Mouse (Mus musculus) embryonic facial prominence, embryonic 15.5 days (tissue): ENCODE measurements around the gene Gm8180. TPM values are rescaled to one million over a fixed set of nuclear protein-coding genes. Genes with fewer than 3 reads are reported as not detected.
A peak's percentile ranks its signal among the peaks of the same experiment; 100 is the strongest.
"Not testable (repeated sequence)": the region's sequence is repeated elsewhere in the genome, so short reads cannot be mapped to it uniquely, and the experiment has no call there.

Source experiments
- ATAC-seq: fragments of 200-750 bp; cut with Nextera tagmentation; 2 replicates; pipeline ENCODE4 v1.8.0; 2017; ENCODE audit warnings: low read depth, moderate TSS enrichment; ENCODE audit not compliant: insufficient number of reproducible peaks, low FRiP score, low TSS enrichment
- H3K27ac ChIP-seq: fragments of 300-500 bp; sonication (generic); replicated peaks from 2 replicates; pipeline ENCODE4 v1.5.1; 2015; ENCODE audit warnings: mild to moderate bottlenecking, inconsistent platforms
- H3K27me3 ChIP-seq: fragments of 300-500 bp; sonication (generic); 2 replicates; pipeline ENCODE4 v1.6.1; 2015; ENCODE audit warnings: inconsistent platforms
- H3K36me3 ChIP-seq: fragments of 300-500 bp; sonication (generic); 2 replicates; pipeline ENCODE4 v1.6.1; 2015; ENCODE audit warnings: mild to moderate bottlenecking, inconsistent platforms
- H3K4me1 ChIP-seq: fragments of 300-500 bp; sonication (generic); 2 replicates; pipeline ENCODE4 v1.6.1; 2015; ENCODE audit warnings: inconsistent platforms
- H3K4me2 ChIP-seq: fragments of 300-500 bp; sonication (generic); replicated peaks from 2 replicates; pipeline ENCODE4 v1.6.1; 2015; ENCODE audit warnings: mild to moderate bottlenecking, inconsistent platforms
- H3K4me3 ChIP-seq: fragments of 300-500 bp; sonication (generic); replicated peaks from 2 replicates; pipeline ENCODE4 v1.5.1; 2015; ENCODE audit warnings: mild to moderate bottlenecking, inconsistent platforms
- H3K9ac ChIP-seq: fragments of 300-500 bp; sonication (generic); 2 replicates; pipeline ENCODE4 v1.6.1; 2015; ENCODE audit warnings: inconsistent platforms
- H3K9me3 ChIP-seq: fragments of 300-500 bp; sonication (generic); replicated peaks from 2 replicates; pipeline ENCODE4 v1.6.1; 2016; ENCODE audit warnings: inconsistent platforms
- WGBS: fragments of 180-500 bp; shearing (Covaris S2); methylation state at CpG from one replicate; pipeline ENCODE4 v1.1.7; 2015; 5-methylcytosine and 5-hydroxymethylcytosine counted together
- polyA plus RNA-seq: library from polyadenylated mRNA; unstranded; fragments of >200 nt; fragmentation: Nextera tagmentation; extraction: Ambion mirVana; gene quantifications from 2 replicates; pipeline ENCODE4 v1.2.1, GENCODE M21; 2015

Gene Gm8180
- polyA plus RNA-seq: not detected in 2 replicates

GRCm38 (mm10) chr14:43784645-43785044, at the start of gene Gm8180:
Gm8180 (minus strand) TSS chr14:43784745.
- not testable (repeated sequence) for H3K27me3 ChIP-seq, H3K27ac ChIP-seq, H3K36me3 ChIP-seq, H3K9ac ChIP-seq, H3K4me1 ChIP-seq, ATAC-seq, H3K4me2 ChIP-seq, H3K4me3 ChIP-seq, H3K9me3 ChIP-seq
- WGBS: 89% methylated on average over 3 of the region's 3 CpGs

- not testable (repeated sequence) for H3K27ac ChIP-seq, H3K4me2 ChIP-seq, H3K4me3 ChIP-seq, ATAC-seq, H3K4me1 ChIP-seq, H3K27me3 ChIP-seq, H3K36me3 ChIP-seq, H3K9ac ChIP-seq, H3K9me3 ChIP-seq
- 43% methylated on average over 1 of the region's 1 CpGs for WGBS
Measured at GRCm38 (mm10) chr14:43830385-43830784, 45.8 kb upstream of the Gm8180 start.

- WGBS: 76% methylated on average over 6 of the region's 6 CpGs
- not testable (repeated sequence) for H3K4me1 ChIP-seq, H3K36me3 ChIP-seq, H3K4me3 ChIP-seq, H3K9me3 ChIP-seq, H3K9ac ChIP-seq, H3K27me3 ChIP-seq, ATAC-seq, H3K4me2 ChIP-seq, H3K27ac ChIP-seq
Measured at GRCm38 (mm10) chr14:43824176-43824575, 39.6 kb upstream of the Gm8180 start.

- not testable (repeated sequence) for H3K9me3 ChIP-seq, H3K36me3 ChIP-seq, H3K27ac ChIP-seq, H3K9ac ChIP-seq, H3K27me3 ChIP-seq, H3K4me1 ChIP-seq, H3K4me3 ChIP-seq, H3K4me2 ChIP-seq, ATAC-seq
- 50% methylated on average over 1 of the region's 2 CpGs for WGBS
Measured at GRCm38 (mm10) chr14:43821869-43822268, 37.3 kb upstream of the Gm8180 start.

- H3K4me1 ChIP-seq, H3K9ac ChIP-seq, H3K4me3 ChIP-seq, H3K4me2 ChIP-seq, H3K27me3 ChIP-seq, H3K27ac ChIP-seq, H3K36me3 ChIP-seq, H3K9me3 ChIP-seq, ATAC-seq: not testable (repeated sequence)
- 63% methylated on average over 8 of the region's 9 CpGs for WGBS
Measured at GRCm38 (mm10) chr14:43812458-43812857, 27.9 kb upstream of the Gm8180 start.

GRCm38 (mm10) chr14:43808142-43808541, 23.6 kb upstream of the Gm8180 start:
- not testable (repeated sequence) for ATAC-seq, H3K4me2 ChIP-seq, H3K27ac ChIP-seq, H3K9ac ChIP-seq, H3K27me3 ChIP-seq, H3K4me3 ChIP-seq, H3K9me3 ChIP-seq, H3K4me1 ChIP-seq, H3K36me3 ChIP-seq
- WGBS: 67% methylated on average over 4 of the region's 4 CpGs

GRCm38 (mm10) chr14:43804435-43804834, 19.9 kb upstream of the Gm8180 start:
- H3K4me1 ChIP-seq, H3K9me3 ChIP-seq, ATAC-seq, H3K9ac ChIP-seq, H3K36me3 ChIP-seq, H3K4me2 ChIP-seq, H3K27me3 ChIP-seq, H3K4me3 ChIP-seq, H3K27ac ChIP-seq: not testable (repeated sequence)
- 13% methylated on average over 7 of the region's 7 CpGs for WGBS

GRCm38 (mm10) chr14:43796905-43797470, 12.4 kb upstream of the Gm8180 start:
- not testable (repeated sequence) for H3K36me3 ChIP-seq, H3K4me1 ChIP-seq, H3K9ac ChIP-seq, H3K27ac ChIP-seq, H3K9me3 ChIP-seq, H3K27me3 ChIP-seq
- 9% methylated on average over 23 of the region's 23 CpGs for WGBS
- Histone ChIP-seq H3K4me2 (peak overlapping the region; percentile 48), H3K4me3 (peak overlapping the region; percentile 24)
- peak; percentile 19; the same call in 1 of the 2 replicates for ATAC-seq

GRCm38 (mm10) chr14:43796069-43796904, 11.7 kb upstream of the Gm8180 start:
- H3K27ac ChIP-seq: no peak overlapping the region
- no peaks in the 10 kb centered on the region for H3K4me1 ChIP-seq
- H3K9me3 ChIP-seq: no peaks in the 10 kb centered on the region
- peak overlapping the region; percentile 48 for H3K4me2 ChIP-seq
- no peaks in the 10 kb centered on the region for H3K27me3 ChIP-seq
- ATAC-seq: no peak
- no peaks in the 10 kb centered on the region for H3K36me3 ChIP-seq
- H3K4me3 ChIP-seq: peak overlapping the region; percentile 24
- 24% methylated on average over 14 of the region's 14 CpGs for WGBS
- no peak overlapping the region for H3K9ac ChIP-seq

- not testable (repeated sequence) for H3K4me1 ChIP-seq, H3K27me3 ChIP-seq, ATAC-seq, H3K9ac ChIP-seq, H3K27ac ChIP-seq, H3K4me3 ChIP-seq, H3K36me3 ChIP-seq, H3K4me2 ChIP-seq, H3K9me3 ChIP-seq
- WGBS: 67% methylated on average over 5 of the region's 5 CpGs
Measured at GRCm38 (mm10) chr14:43793811-43794210, 9.3 kb upstream of the Gm8180 start.

GRCm38 (mm10) chr14:43747566-43747965, 37.0 kb downstream of the Gm8180 start, which contains the start of gene Gm6526:
Gm6526 (plus strand) TSS chr14:43747866.
- not testable (repeated sequence) for ATAC-seq, H3K27ac ChIP-seq, H3K27me3 ChIP-seq, H3K9me3 ChIP-seq, H3K4me2 ChIP-seq, H3K9ac ChIP-seq, H3K4me1 ChIP-seq, H3K4me3 ChIP-seq, H3K36me3 ChIP-seq
- WGBS: 73% methylated on average over 4 of the region's 4 CpGs
